Mouse (Mus musculus): ENCODE data around the gene Acbd4.

- TF ChIP-seq CTCF (IDR thresholded peaks at IDR 0.05; ENCODE audit: low read depth), result peak; percentile 86
- TF ChIP-seq EP300 (IDR thresholded peaks at IDR 0.05; ENCODE audit: low read depth), result no peak
These were observed 46.7 kb upstream of the Acbd4 start for GRCm38 (mm10) chr11:103054798-103055197.
